Mouse (Mus musculus) spleen, adult 2 months (tissue): ENCODE results near the gene Krtap12-1.

Experiments used
- CTCF ChIP-seq: fragments of 200-500 bp; IDR thresholded peaks from 2 replicates; pipeline ENCODE4 v1.5.1; 2011; ENCODE audit warnings: mild to moderate bottlenecking, inconsistent platforms; ENCODE audit not compliant: insufficient read depth, insufficient read length, insufficient replicate concordance; ENCODE audit errors: extremely low read depth
- POLR2A ChIP-seq: fragments of 200-500 bp; IDR thresholded peaks from 2 replicates; pipeline ENCODE4 v1.6.1; 2011; ENCODE audit warnings: low read depth, low read length, inconsistent platforms

DNA sequence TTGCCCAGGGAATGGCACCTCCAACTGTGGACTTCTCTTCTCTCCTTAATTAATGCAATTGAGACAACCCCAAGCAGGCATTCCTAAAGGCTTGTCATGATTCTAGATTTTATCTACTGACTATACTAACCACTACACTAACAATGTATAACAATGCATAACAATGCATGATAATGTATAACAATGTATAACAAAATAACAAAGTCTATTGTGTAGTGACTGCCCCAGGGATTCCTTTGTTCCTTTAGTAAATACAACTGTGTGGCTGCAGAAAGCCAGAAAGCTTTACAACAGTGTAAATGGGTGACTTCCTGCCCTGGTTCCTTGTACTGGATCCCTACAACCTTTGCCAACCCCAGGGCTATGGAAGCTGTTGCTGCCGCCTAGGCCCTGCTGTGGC is 15.5 kb downstream of the Krtap12-1 start:
- TF ChIP-seq POLR2A = no peak
- TF ChIP-seq CTCF = no peak
